Mouse (Mus musculus) thymus, adult 2 months (tissue): ENCODE results near the gene Ube2f. TPM values are rescaled to one million over a fixed set of nuclear protein-coding genes. Genes with fewer than 3 reads are reported as not detected.

Experiments used
- DNase-seq: peaks from one replicate; pipeline ENCODE4 v3.0.0; 2021
- H3K27ac ChIP-seq: fragments of 200-500 bp; 2 replicates; pipeline ENCODE4 v1.5.1; 2012; ENCODE audit warnings: low read length, control low read depth; ENCODE audit not compliant: control insufficient read depth, insufficient read depth
- H3K27me3 ChIP-seq: fragments of 200-500 bp; 2 replicates; pipeline ENCODE4 v1.6.1; 2012; ENCODE audit warnings: mild to moderate bottlenecking, low read length, moderate library complexity, mixed read lengths; ENCODE audit not compliant: control insufficient read depth, insufficient read depth
- H3K36me3 ChIP-seq: fragments of 200-500 bp; 2 replicates; pipeline ENCODE4 v1.6.1; 2012; ENCODE audit warnings: mild to moderate bottlenecking, low read length, moderate library complexity; ENCODE audit not compliant: control insufficient read depth, insufficient read depth
- H3K4me1 ChIP-seq: fragments of 200-500 bp; replicated peaks from 2 replicates; pipeline ENCODE4 v1.6.1; 2012; ENCODE audit warnings: low read length; ENCODE audit not compliant: control insufficient read depth, insufficient read depth
- H3K4me3 ChIP-seq: fragments of 200-500 bp; 2 replicates; pipeline ENCODE4 v1.5.1; 2012; ENCODE audit warnings: mild to moderate bottlenecking, low read length, control low read depth, moderate library complexity; ENCODE audit not compliant: control insufficient read depth, insufficient read depth
- CTCF ChIP-seq: fragments of 200-500 bp; IDR thresholded peaks from 2 replicates; pipeline ENCODE4 v1.5.1; 2012; ENCODE audit warnings: mild to moderate bottlenecking, control low read depth, low read length, moderate library complexity, borderline replicate concordance; ENCODE audit not compliant: control insufficient read depth, poor library complexity, insufficient read depth; ENCODE audit errors: extremely low read depth
- POLR2A ChIP-seq: fragments of 200-500 bp; IDR thresholded peaks from 2 replicates; pipeline ENCODE4 v1.6.1; 2012; ENCODE audit warnings: mild to moderate bottlenecking, low read length, control low read depth, moderate library complexity; ENCODE audit not compliant: control insufficient read depth, poor library complexity, insufficient read depth; ENCODE audit errors: extremely low read depth
- WGBS: fragments of 180-500 bp; shearing (Covaris S2); methylation state at CpG from one replicate; pipeline ENCODE4 v1.1.7; 2018; 5-methylcytosine and 5-hydroxymethylcytosine counted together
- polyA plus RNA-seq: library from polyadenylated mRNA; depleted of rRNA; stranded (reverse); fragments of >200 nt; gene quantifications from 2 replicates; pipeline ENCODE4 v1.2.3, GENCODE M21; 2012

The Ube2f gene
- polyA plus RNA-seq, 1 experiment, result 36.7 TPM

GRCm38 (mm10) chr1:91282582-91282981 lies 32.5 kb downstream of the Ube2f start:
- Histone ChIP-seq H3K27ac (no peak overlapping the region), H3K27me3 (no peaks in the 10 kb centered on the region), H3K4me1 (peaks cover 4% of the 10 kb centered on the region), H3K4me3 (no peak overlapping the region), H3K36me3 (peaks cover 24% of the 10 kb centered on the region)
- TF ChIP-seq POLR2A (no peak), CTCF (no peak)
- DNase-seq, result no peak
- WGBS, result 84% methylated on average over 1 of the region's 1 CpGs

DNA sequence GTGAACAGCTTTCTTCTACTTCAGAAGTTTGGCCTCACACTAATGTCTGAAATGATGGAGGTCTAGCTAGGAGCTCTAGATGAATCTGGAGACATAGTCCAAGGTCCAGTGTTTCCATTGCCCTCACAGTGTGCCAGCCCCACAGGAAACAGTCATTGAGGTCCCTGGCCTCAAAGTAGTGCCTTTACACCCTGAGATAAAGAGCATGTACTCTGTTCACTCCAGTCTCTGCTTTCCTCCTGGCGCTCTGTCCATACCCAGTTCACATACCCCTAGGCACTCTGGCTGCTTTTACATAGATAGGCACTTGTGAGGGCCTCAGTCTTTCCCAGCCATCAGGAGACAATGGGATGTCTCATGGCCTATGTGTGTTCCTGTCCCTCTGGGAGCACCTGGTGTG lies 39.3 kb downstream of the Ube2f start:
- no peaks in the 10 kb centered on the region for H3K27me3 ChIP-seq

DNA sequence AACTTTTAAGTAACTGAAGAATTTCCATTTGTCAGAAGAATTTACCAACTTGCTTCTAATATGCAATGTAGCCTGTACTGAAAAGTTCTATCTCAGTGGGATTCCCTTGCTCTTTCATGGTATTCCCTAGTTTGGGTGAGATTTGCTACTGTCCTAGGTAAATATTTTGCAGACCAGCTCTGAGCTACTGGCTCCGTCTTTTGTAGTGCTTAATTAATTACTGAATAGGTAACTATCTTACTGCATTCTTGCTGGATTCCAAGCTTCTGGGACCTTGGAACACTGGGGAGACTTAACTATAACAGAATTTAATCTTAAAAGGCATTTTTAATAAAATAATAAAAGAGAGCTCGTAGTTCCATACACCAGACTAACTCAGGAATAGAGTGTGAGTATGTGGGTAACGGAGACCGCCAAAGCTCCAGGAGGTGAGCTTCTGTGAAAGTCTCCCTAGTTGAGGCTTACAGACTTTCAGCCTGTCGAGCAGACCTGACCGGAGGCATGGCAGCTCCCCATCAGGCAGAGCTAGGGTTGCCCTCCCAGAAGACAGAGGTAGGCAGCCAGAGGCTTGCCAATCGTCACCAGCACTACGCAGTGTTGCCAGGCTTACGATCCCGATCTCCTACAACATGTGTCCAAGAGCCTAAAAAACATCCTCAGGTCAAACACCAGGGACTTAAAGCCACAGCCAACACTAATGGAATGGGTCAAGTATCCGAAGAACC lies 42.2 kb downstream of the Ube2f start:
- WGBS, result 98% methylated on average over 11 of the region's 11 CpGs

More for the DNA sequence above, 39.3 kb downstream of the Ube2f start:
- no peak overlapping the region for H3K4me3 ChIP-seq
- peaks cover 11% of the 10 kb centered on the region for H3K36me3 ChIP-seq
- DNase-seq, result no peak
- WGBS, result 95% methylated on average over 1 of the region's 1 CpGs
- H3K4me1 ChIP-seq, result peaks cover 6% of the 10 kb centered on the region
- H3K27ac ChIP-seq, result no peak overlapping the region
- TF ChIP-seq POLR2A (no peak), CTCF (no peak)

DNA sequence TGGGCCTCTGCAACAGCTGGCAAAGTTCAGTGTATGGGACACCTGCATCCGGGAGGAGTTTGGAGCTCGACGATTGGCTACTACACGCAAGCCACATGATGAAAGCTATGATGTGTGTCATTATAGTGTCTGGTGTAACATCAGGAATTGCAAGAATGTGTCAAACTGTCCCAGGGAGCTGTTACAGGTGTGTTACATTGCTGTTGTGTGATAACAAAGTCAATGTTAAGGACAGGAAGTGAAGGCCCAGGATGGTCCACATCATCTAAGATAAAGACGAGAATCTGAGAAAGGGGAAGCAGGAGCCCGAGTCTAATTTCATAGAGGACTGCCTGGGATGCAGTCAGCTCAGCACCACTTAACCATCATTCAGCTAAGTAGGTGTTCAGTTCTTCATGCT lies 45.4 kb downstream of the Ube2f start:
- Histone ChIP-seq H3K27ac (no peak overlapping the region), H3K27me3 (no peaks in the 10 kb centered on the region), H3K36me3 (no peaks in the 10 kb centered on the region; the same call in 1 of the 2 replicates), H3K4me1 (peaks cover 8% of the 10 kb centered on the region), H3K4me3 (no peak overlapping the region)
- no peak for TF ChIP-seq CTCF
- no peak for TF ChIP-seq POLR2A
- no peak for DNase-seq
- 86% methylated on average over 6 of the region's 6 CpGs for WGBS

More for the DNA sequence above, 42.2 kb downstream of the Ube2f start:
- Histone ChIP-seq H3K4me1 (peaks cover 5% of the 10 kb centered on the region), H3K4me3 (no peak overlapping the region), H3K36me3 (no peaks in the 10 kb centered on the region; the same call in 1 of the 2 replicates), H3K27ac (no peak overlapping the region), H3K27me3 (no peaks in the 10 kb centered on the region)
- no peak for DNase-seq
- TF ChIP-seq POLR2A (no peak), CTCF (no peak)

- DNase-seq, result peak; percentile 93
- Histone ChIP-seq H3K4me1 (peaks cover 8% of the 10 kb centered on the region), H3K36me3 (no peaks in the 10 kb centered on the region), H3K4me3 (peak within 1 kb of the TSS; percentile 90), H3K27me3 (no peaks in the 10 kb centered on the region), H3K27ac (no peak within 1 kb of the TSS)
- WGBS, result under 1% methylated on average over 61 of the region's 65 CpGs
- TF ChIP-seq CTCF, result no peak
- TF ChIP-seq POLR2A, result peak; percentile 53
These were observed 48.0 kb downstream of the Ube2f start, which contains the start of gene Scly for GRCm38 (mm10) chr1:91297799-91298744. Gene Scly, plus strand, starts transcription at chr1:91298338.

DNA sequence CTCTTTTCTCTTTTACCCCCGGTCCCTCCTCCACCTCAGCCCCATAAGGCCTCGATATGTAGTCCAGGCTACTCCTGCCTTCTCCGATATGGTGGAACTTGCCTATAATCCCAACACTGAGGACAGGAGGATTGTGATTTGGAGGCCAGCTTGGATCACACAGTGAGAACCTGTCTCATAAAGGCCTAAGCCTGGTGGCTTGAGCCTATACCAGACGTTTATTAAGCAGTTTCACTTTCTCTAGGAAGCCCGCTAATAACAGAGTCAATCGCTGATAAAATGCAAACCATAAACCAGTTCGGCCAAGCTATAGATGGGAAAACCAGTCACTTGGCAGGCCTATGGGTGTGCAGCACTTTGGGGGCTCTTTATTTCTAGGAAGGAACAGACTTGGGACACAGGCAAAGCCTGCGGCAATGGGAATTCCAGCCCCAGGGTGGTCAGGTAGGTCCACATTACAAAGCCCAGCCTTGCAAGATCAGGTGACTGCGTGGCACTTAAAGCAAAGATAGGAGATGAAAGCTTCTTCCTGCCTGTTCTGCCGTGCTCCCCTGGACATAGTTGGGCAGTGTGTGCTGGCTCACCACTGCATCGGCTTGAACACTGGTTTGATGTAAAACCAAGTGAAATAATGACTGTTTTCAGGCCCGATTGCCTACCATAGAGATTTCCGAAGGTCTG lies 49.1 kb downstream of the Ube2f start:
- Histone ChIP-seq H3K4me3 (peak overlapping the region; percentile 90), H3K27me3 (no peaks in the 10 kb centered on the region), H3K36me3 (no peaks in the 10 kb centered on the region), H3K4me1 (peaks cover 8% of the 10 kb centered on the region), H3K27ac (no peak overlapping the region)
- no peak for DNase-seq
- TF ChIP-seq POLR2A, result no peak
- TF ChIP-seq CTCF, result no peak
- 41% methylated on average over 13 of the region's 13 CpGs for WGBS
